Mouse (Mus musculus): ENCODE measurements around the gene 4930503B20Rik.

4930503B20Rik gene

DNA sequence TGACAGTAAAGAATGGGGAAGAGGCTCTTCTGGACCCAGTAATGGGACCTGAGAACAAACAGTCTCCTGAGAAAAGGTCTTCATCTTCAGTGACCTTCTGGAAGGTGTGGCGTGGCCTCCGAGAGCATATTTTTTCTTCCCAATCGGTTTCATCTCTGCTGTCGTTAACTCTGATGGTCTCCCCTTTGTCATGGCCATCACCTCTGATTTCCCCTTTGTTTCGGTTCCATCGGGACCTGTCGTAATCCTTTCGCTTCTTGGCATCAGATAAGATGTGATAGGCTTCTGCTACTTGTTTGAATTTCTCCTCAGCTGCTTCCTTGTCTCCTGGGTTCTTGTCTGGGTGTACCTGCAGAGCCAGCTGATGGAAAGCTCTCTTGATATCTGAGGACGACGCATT is 401 bp downstream of the 4930503B20Rik start:
- DNase-seq: no peak

DNA sequence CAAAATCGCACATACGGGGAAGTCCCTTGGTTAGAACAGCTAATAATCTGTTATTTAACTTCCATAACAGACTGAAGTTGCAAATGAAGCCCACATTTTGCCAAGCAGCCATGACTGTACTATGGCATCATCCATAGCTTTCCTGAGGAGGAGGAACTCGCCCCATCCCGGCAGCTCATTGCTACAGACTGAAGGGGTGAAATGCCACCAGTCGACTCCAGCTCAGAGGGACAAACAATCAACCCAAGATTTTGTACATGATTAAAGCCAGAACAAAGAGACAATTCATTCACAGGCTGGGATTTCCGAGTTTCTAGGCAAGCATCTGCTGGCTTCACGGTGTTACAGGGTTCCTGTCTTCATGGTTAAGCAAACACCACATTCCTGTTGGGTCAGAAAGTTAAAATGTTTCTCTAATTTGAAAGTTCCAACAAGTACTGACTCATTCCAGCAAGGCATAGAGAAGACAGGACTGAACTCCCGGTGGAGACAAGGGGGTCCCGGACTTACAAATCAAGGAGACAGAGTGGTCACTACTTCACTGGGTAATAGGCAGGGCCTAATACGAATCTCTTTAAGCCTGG is 1.7 kb downstream of the 4930503B20Rik start:
- DNase-seq: no peak

- DNase-seq: no peak
Observed at GRCm38 (mm10) chr3:146641818-146642427, 9.2 kb downstream of the 4930503B20Rik start.

GRCm38 (mm10) chr3:146632506-146632905 is 18.6 kb downstream of the 4930503B20Rik start:
- DNase-seq: no peak

DNA sequence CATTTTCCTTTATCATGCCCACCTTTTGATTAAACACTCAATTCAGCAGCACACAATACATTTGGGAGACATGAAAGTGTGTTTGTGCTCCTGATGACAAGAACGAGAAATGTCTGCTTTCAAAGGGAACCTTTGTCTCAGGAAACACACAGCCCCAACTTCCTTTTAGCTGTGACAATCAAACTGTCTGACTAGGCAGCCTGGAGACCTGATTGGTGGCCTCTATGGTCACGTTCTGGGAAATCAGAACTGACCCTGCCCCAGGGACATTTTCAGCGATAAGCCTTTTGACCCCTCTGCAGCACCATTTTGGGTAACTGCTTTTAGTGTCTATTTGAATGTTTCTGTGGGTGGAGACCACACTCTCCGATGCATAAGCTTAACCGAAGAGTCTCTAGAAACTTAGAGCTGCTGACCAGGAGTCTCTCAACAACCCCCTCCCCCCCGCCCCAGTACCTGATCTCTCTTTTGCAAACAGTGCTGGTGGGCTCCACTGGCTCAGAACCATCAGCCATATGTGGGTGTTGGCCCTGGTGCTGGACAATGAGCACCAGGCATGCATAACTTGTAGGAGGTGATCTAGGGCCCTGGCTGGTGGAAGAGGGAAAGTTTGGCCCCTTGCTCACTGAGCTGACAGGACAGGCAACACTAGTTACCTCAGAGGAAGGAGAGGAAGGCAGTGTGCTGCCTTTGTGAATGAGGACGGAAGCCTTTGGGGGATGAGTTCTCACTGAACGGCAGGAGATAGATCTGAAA is 22.7 kb downstream of the 4930503B20Rik start:
- no peak for DNase-seq

- no peak for DNase-seq
Observed at GRCm38 (mm10) chr3:146625766-146626165, 25.4 kb downstream of the 4930503B20Rik start.

DNA sequence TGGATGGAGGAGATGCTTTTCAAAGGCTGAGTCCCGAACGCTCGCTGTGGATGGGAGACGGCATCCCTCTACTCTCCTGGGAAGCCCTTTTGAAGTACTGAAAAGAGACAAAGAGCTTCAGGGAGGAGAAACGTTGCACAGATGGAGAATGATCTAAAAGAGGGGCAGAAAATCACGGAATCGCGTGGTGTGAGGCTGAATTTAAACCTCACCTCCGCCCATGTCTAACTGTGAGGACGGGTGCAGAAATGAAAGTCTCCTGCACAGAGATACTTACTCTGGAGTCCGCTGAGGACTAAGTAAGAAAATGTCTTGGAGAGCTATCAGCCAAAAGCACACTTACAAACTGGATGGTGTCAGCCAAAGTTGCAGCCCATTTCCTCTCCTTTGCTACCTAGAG is 29.2 kb downstream of the 4930503B20Rik start:
- DNase-seq: no peak

DNA sequence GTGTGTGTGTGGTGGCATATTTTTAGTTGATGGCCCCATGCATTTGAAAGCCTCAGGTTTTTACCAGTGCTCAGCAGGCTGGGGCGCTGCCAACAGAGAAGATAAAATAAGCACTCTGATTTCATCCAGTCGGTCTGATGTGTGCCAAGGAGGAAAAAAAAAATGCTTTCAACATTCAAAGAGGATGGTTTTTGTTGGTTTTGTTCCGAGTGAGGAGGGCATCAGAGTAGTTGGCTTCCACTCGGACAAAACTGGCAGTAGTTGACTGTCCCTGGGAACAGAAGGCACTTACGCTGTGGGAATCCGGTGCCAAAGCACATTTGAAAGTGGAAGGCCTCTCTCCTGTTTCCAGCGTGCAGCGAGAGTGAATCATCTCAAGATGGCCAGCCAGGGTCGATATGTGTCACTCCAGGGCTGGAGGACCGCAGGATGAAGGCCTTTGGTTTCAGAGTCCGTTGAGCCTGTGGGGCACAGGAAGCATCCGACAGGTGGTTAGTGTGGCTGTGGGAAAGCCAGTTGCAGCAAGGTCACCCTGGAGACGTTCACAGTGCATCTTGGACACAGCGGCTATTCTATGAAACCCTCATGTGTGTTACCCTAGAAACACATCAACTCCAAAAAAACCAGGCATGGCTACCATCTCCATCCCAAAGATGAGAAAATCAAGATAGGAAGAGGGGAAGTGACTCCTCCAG is 30.4 kb downstream of the 4930503B20Rik start:
- no peak for DNase-seq

DNA sequence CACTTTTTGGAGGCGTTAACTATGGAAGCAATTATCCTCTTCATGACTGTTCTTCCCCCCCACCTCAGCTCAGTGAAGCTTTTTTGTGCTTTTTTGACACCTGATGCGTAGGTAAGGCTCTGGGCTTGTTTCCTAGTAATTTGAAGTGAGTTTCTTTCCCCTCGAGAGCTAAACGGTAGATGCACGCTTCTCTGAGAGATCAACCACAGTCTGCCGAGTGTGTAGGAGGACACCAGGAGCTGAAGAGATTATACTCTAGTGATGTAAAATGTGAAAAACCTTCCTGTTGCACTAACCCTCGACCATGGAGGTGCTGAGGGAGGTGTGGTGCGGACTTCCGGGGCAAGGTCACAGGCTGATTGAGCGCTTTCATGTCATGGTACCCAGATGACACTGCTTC is 31.0 kb downstream of the 4930503B20Rik start:
- no peak for DNase-seq

DNA sequence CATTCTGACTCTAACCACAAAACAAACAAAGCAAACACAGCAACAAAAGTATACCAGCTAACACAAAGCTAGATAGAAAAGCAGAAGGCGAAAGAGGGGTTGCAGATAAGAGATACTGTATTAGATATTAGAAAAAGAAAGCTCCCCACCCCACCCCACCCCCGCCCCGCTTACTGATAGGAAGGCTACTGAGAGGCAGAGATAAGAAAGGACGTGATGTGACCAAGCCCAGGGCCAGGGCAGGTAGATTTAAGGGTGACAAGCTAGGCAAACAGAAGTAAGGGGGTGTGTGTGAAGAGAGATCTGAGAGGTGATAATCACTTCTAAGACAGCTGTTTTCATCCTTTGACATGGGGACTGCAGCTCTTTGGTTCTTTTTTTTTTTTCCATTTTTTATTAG is 32.8 kb downstream of the 4930503B20Rik start:
- no peak for DNase-seq

DNA sequence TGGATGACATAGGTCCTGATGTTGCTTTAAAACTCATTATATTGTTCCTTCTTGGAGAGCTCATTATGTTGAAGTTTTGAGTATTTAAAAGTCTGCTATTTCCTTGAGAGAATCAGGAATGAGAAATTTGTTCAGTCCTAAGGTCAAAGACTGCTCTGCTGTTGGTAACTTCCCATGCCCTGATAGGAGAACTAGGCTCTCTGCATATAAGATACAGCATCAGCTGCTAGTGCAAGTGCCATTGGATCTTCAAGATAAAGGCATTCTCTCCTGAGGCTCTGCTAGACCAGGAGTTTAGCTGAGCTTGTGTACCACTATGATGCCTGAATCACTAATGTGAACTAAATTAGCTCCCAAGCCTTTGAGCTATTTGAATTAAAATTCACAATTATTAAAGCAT is 33.2 kb downstream of the 4930503B20Rik start:
- DNase-seq: no peak

- no peak for DNase-seq
Observed at GRCm38 (mm10) chr3:146616533-146617283, 34.4 kb downstream of the 4930503B20Rik start.

DNA sequence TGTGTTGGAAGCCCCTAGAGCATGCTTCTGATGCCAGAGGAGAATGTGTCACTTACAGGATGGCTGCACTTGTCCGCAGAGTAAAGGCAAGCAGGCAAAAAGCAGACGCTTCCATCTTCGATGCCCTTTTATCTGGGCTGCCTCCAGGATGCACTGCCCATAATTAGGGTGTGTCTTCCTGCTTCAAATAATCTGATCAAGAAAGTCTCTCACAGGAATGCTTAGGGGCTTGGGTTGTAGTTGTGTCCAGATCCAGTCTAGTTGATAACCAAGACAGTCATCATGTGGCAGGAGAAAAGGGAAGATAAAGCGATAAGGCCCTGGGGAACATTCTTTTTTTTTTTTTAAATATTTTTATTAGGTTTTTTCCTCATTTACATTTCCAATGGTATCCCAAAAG is 35.6 kb downstream of the 4930503B20Rik start, which contains the start of gene Dnase2b:
Dnase2b (minus strand) TSS at position 101 of the 400 bp plus-strand sequence.
- DNase-seq: no peak

DNA sequence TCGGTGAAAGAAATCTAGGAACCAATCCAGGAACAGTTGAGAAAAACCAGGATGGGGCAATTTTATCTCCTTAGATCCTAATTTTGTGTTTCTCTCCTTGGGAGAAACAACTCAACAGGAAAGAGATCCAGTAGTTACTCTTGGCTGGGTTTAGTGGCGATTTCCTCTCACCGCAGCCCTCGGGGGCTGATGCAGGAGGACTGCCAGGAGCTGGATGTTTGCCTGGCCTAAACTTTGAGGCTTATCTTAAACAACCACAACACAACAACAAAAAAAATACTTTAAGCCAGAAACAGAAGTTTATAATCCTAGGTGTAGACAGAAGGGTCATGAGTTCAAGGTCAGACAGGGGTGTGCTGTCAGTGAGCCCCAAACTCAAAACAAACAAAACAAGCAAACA is 39.3 kb downstream of the 4930503B20Rik start:
- DNase-seq: no peak

- DNase-seq: no peak
Observed at GRCm38 (mm10) chr3:146611261-146611660, 39.9 kb downstream of the 4930503B20Rik start.

DNA sequence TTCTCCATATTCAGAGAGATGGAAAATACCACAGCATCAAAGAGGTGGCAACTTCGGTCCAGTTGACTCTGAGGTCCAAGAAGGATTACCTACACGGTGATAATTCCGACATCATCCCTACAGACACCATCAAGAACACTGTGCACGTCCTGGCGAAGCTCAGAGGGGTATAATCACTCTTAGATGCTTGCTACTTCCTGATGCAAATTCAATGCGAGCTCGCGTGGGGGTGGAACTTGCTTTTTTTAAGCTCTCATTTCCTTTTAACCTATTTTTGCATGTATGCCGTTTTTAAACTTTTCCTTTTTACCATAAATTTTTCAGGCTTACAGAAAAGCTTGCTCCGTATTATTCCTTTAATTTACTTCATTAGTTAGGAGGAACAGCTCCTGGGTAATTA is 40.8 kb downstream of the 4930503B20Rik start:
- no peak for DNase-seq

DNA sequence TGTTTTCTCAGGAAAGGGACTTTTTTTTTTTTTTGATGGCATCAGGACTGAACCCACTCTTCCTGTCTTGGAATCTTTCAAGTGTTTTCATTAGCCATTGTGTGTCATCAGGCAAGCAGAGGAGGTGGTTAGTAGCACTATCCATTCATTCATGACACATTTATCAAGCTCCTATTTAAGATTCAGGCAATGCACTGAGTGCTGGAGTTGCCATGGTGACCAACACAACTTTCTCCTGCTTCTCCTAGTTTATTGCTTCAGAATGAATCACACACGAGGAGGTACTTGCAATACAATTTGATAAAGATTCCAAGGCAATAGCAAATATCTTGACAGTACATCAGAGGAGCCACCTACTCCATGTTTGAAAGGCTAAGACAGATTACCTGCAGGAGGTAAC is 43.7 kb downstream of the 4930503B20Rik start:
- no peak for DNase-seq

- no peak for DNase-seq
Observed at GRCm38 (mm10) chr3:146604647-146605046, 46.5 kb downstream of the 4930503B20Rik start.

GRCm38 (mm10) chr3:146602531-146602930 is 48.6 kb downstream of the 4930503B20Rik start:
- DNase-seq: no peak

DNA sequence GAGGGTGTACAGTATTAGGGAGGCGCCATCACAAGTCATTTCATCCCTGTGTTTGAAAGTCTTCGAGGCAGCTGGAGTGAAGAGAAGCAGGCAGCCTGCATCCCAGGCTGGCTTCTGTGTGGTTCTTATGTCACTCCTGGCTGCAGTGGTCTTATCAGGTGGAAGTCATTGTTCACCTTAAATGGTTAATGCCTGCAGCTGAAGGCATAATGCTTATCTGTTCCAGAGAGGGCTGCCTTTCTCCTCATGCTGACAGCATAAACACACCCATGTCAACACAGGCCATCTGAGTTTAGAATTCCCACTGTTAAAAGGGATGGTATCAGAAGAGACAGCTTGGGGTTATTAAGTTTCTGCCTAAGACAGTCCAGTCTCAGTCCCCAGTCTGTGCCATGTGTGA is 49.9 kb downstream of the 4930503B20Rik start:
- no peak for DNase-seq

- no peak for DNase-seq
Observed at GRCm38 (mm10) chr3:146599198-146599900, 51.8 kb downstream of the 4930503B20Rik start.

GRCm38 (mm10) chr3:146598411-146598810 is 52.7 kb downstream of the 4930503B20Rik start:
- DNase-seq: no peak
